Mouse (Mus musculus): ENCODE data around the gene Fam83g. TPM values are rescaled to one million over a fixed set of nuclear protein-coding genes. Genes with fewer than 3 reads are reported as not detected.

Gene Fam83g
- polyA plus RNA-seq, 1 experiment: 1.3 TPM

DNA sequence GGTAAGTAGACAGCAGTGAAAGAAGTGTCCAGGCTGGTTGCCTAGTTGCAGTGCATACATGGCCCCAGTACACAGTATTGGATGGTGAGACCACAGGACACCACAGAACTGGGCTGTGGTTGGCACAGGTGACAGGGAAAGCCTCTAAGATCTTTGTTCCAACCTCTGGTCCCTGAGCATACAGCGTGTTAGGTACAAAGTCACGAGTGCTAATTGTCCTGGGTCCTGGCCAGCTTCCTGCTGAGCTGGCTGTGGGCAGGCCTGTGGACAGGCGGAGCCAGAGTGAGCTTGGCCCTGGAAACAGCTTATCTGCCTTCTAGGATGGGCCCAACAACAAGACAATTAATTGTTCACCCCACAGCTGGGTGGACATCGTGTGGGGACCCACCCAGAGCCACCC is 16.0 kb downstream of the Fam83g start:
- H3K36me3 ChIP-seq (ENCODE audit: control insufficient read depth, insufficient read depth, low read length): no peaks in the 10 kb centered on the region
- H3K4me3 ChIP-seq (ENCODE audit: extremely low read depth, insufficient read depth, insufficient read length): no peak overlapping the region
- TF ChIP-seq CTCF (IDR thresholded peaks at IDR 0.05; ENCODE audit: extremely low read depth, insufficient read depth, insufficient read length, insufficient replicate concordance): no peak
- no peaks in the 10 kb centered on the region for H3K27me3 ChIP-seq (ENCODE audit: control insufficient read depth, insufficient read depth, low read length)
- peaks cover 4% of the 10 kb centered on the region; the same call in 1 of the 2 replicates for H3K4me1 ChIP-seq (ENCODE audit: control insufficient read depth, insufficient read depth, insufficient read length)
- WGBS: 62% methylated on average over 4 of the region's 4 CpGs
- no peak for DNase-seq (ENCODE audit: low read depth in 1 of 2, low spot score in 2 of 2)
- H3K27ac ChIP-seq (ENCODE audit: insufficient read depth, low read length): no peak overlapping the region

DNA sequence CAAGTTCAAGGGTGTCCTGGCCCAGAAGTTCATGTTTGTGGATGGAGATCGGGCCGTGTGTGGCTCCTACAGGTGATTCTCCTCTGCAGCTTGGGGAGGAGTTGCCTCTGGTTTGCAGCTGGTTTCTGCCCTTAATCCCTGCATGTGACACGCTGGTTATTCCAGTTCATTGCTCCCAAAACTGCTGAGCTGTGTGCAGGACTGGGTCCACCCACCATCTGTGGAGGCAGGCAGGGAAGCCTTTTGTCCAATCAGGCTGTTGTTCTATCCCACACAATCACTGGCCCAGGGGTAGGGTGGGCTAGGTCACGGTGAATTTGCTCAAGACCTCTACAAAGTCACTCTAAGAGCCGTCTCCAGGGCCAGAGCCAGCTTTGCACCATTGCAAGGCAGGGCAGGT is 17.8 kb downstream of the Fam83g start:
- no peak overlapping the region for H3K27ac ChIP-seq (ENCODE audit: insufficient read depth, low read length)
- TF ChIP-seq CTCF (IDR thresholded peaks at IDR 0.05; ENCODE audit: extremely low read depth, insufficient read depth, insufficient read length, insufficient replicate concordance) (no peak), POLR2A (IDR thresholded peaks at IDR 0.05; ENCODE audit: low read depth, low read length) (no peak)
- H3K27me3 ChIP-seq (ENCODE audit: control insufficient read depth, insufficient read depth, low read length): no peaks in the 10 kb centered on the region
- no peak for DNase-seq (ENCODE audit: low read depth in 1 of 2, low spot score in 2 of 2)
- 88% methylated on average over 5 of the region's 5 CpGs for WGBS
- H3K36me3 ChIP-seq (ENCODE audit: control insufficient read depth, insufficient read depth, low read length): no peaks in the 10 kb centered on the region
- H3K4me1 ChIP-seq (ENCODE audit: control insufficient read depth, insufficient read depth, insufficient read length): peaks cover 4% of the 10 kb centered on the region; the same call in 1 of the 2 replicates
- H3K4me3 ChIP-seq (ENCODE audit: extremely low read depth, insufficient read depth, insufficient read length): no peak overlapping the region

DNA sequence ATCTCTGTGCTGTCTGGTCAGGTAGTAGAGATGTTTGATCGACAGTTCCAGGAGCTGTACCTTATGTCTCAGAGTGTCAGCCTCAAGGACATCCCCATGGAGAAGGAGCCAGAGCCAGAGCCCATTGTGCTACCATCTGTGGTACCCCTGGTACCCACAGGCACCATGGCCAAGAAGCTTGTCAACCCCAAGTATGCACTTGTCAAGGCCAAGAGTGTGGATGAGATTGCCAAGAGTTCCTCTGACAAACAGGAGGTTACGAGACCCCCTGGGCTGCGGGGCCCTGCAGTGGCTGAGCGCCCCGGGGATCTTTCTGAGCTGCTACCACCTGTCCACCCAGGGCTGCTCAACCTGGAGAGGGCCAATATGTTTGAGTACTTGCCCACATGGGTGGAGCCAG is 18.6 kb downstream of the Fam83g start:
- WGBS: 95% methylated on average over 5 of the region's 5 CpGs
- no peaks in the 10 kb centered on the region for H3K36me3 ChIP-seq (ENCODE audit: control insufficient read depth, insufficient read depth, low read length)
- H3K27me3 ChIP-seq (ENCODE audit: control insufficient read depth, insufficient read depth, low read length): no peaks in the 10 kb centered on the region
- DNase-seq (ENCODE audit: low read depth in 1 of 2, low spot score in 2 of 2): no peak
- no peak overlapping the region for H3K27ac ChIP-seq (ENCODE audit: insufficient read depth, low read length)
- peaks cover 4% of the 10 kb centered on the region; the same call in 1 of the 2 replicates for H3K4me1 ChIP-seq (ENCODE audit: control insufficient read depth, insufficient read depth, insufficient read length)
- TF ChIP-seq POLR2A (IDR thresholded peaks at IDR 0.05; ENCODE audit: low read depth, low read length) (no peak), CTCF (IDR thresholded peaks at IDR 0.05; ENCODE audit: extremely low read depth, insufficient read depth, insufficient read length, insufficient replicate concordance) (no peak)
- no peak overlapping the region for H3K4me3 ChIP-seq (ENCODE audit: extremely low read depth, insufficient read depth, insufficient read length)

DNA sequence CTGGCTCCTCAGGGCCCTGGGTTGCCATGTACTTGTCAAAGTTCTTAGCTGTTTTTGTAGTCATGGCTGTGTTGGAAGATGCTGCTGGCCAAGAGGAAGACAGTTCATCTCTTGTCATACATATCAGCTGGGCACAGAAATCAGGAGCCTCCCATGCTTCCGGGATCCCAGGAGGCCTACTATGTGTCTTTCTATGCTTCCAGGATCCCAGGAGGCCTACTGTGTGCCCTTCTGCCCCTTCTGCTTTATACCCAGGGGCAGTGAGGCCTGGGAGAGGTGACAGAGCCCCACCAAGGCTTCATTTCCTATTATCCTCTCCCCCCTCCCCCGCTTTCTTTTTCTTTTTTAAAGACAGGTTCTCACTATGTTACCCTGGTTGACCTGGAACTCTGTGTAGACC is 21.7 kb downstream of the Fam83g start:
- 84% methylated on average over 2 of the region's 2 CpGs for WGBS
- no peaks in the 10 kb centered on the region for H3K27me3 ChIP-seq (ENCODE audit: control insufficient read depth, insufficient read depth, low read length)
- TF ChIP-seq CTCF (IDR thresholded peaks at IDR 0.05; ENCODE audit: extremely low read depth, insufficient read depth, insufficient read length, insufficient replicate concordance) (no peak), POLR2A (IDR thresholded peaks at IDR 0.05; ENCODE audit: low read depth, low read length) (no peak)
- H3K4me3 ChIP-seq (ENCODE audit: extremely low read depth, insufficient read depth, insufficient read length): no peak overlapping the region
- H3K4me1 ChIP-seq (ENCODE audit: control insufficient read depth, insufficient read depth, insufficient read length): no peaks in the 10 kb centered on the region; the same call in 1 of the 2 replicates
- DNase-seq (ENCODE audit: low read depth in 1 of 2, low spot score in 2 of 2): no peak
- no peak overlapping the region for H3K27ac ChIP-seq (ENCODE audit: insufficient read depth, low read length)
- no peaks in the 10 kb centered on the region for H3K36me3 ChIP-seq (ENCODE audit: control insufficient read depth, insufficient read depth, low read length)

GRCm38 (mm10) chr11:61706232-61706631 is 22.3 kb downstream of the Fam83g start:
- Histone ChIP-seq H3K27ac (ENCODE audit: insufficient read depth, low read length) (no peak overlapping the region), H3K4me1 (ENCODE audit: control insufficient read depth, insufficient read depth, insufficient read length) (no peaks in the 10 kb centered on the region; the same call in 1 of the 2 replicates), H3K36me3 (ENCODE audit: control insufficient read depth, insufficient read depth, low read length) (no peaks in the 10 kb centered on the region), H3K4me3 (ENCODE audit: extremely low read depth, insufficient read depth, insufficient read length) (no peak overlapping the region), H3K27me3 (ENCODE audit: control insufficient read depth, insufficient read depth, low read length) (no peaks in the 10 kb centered on the region)
- 82% methylated on average over 4 of the region's 4 CpGs for WGBS
- TF ChIP-seq POLR2A (IDR thresholded peaks at IDR 0.05; ENCODE audit: low read depth, low read length) (no peak), CTCF (IDR thresholded peaks at IDR 0.05; ENCODE audit: extremely low read depth, insufficient read depth, insufficient read length, insufficient replicate concordance) (no peak)
- DNase-seq (ENCODE audit: low read depth in 1 of 2, low spot score in 2 of 2): no peak

GRCm38 (mm10) chr11:61708928-61709327 is 25.0 kb downstream of the Fam83g start:
- H3K4me1 ChIP-seq (ENCODE audit: control insufficient read depth, insufficient read depth, insufficient read length): no peaks in the 10 kb centered on the region; the same call in 1 of the 2 replicates
- H3K27me3 ChIP-seq (ENCODE audit: control insufficient read depth, insufficient read depth, low read length): no peaks in the 10 kb centered on the region
- no peak overlapping the region for H3K4me3 ChIP-seq (ENCODE audit: extremely low read depth, insufficient read depth, insufficient read length)
- TF ChIP-seq CTCF (IDR thresholded peaks at IDR 0.05; ENCODE audit: extremely low read depth, insufficient read depth, insufficient read length, insufficient replicate concordance) (peak; percentile 28; the same call in 1 of the 2 replicates), POLR2A (IDR thresholded peaks at IDR 0.05; ENCODE audit: low read depth, low read length) (no peak)
- no peaks in the 10 kb centered on the region for H3K36me3 ChIP-seq (ENCODE audit: control insufficient read depth, insufficient read depth, low read length)
- 28% methylated on average over 3 of the region's 3 CpGs for WGBS
- no peak overlapping the region for H3K27ac ChIP-seq (ENCODE audit: insufficient read depth, low read length)
- DNase-seq (ENCODE audit: low read depth in 1 of 2, low spot score in 2 of 2): no peak

DNA sequence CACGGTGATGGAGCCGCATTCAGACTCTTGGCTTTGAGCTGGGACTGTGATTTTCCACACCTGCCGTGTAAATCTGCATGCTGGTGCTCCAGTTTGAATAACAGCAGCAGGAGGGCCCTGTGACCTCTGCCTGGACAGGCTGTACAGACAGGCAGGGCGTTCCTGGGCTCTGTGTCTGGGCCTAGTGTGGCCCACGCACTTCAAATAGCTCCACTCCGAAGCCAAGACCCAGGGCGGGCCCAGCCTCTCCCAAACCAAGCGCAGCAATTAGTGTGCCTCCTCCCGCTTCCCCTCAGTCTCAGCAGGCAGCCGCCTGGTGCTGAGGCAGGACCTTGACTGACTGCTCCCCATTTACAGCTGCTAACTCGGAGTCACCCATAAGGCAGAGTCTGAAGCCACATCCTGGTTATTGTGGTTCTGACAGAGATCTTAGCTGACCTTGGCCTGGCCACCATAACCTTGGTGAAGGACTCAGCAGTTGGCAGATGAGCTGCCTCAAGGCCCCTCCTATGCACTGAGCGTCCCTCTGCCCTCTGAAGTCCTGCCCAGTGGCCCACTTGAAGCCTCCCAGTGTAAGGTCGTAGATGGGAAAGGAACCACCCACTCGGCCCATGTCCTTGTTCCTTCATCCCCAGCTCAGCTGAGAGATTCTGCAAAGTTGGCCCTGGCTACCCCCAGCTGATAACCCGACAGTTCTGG is 29.4 kb downstream of the Fam83g start:
- Histone ChIP-seq H3K27me3 (ENCODE audit: control insufficient read depth, insufficient read depth, low read length) (no peaks in the 10 kb centered on the region), H3K4me1 (ENCODE audit: control insufficient read depth, insufficient read depth, insufficient read length) (no peaks in the 10 kb centered on the region; the same call in 1 of the 2 replicates), H3K4me3 (ENCODE audit: extremely low read depth, insufficient read depth, insufficient read length) (no peak overlapping the region), H3K27ac (ENCODE audit: insufficient read depth, low read length) (no peak overlapping the region), H3K36me3 (ENCODE audit: control insufficient read depth, insufficient read depth, low read length) (no peaks in the 10 kb centered on the region)
- DNase-seq (ENCODE audit: low read depth in 1 of 2, low spot score in 2 of 2): no peak
- WGBS: 74% methylated on average over 15 of the region's 15 CpGs
- TF ChIP-seq POLR2A (IDR thresholded peaks at IDR 0.05; ENCODE audit: low read depth, low read length) (no peak), CTCF (IDR thresholded peaks at IDR 0.05; ENCODE audit: extremely low read depth, insufficient read depth, insufficient read length, insufficient replicate concordance) (no peak)
